Mouse (Mus musculus): ENCODE measurements around the gene Thra.

Thra gene

DNA sequence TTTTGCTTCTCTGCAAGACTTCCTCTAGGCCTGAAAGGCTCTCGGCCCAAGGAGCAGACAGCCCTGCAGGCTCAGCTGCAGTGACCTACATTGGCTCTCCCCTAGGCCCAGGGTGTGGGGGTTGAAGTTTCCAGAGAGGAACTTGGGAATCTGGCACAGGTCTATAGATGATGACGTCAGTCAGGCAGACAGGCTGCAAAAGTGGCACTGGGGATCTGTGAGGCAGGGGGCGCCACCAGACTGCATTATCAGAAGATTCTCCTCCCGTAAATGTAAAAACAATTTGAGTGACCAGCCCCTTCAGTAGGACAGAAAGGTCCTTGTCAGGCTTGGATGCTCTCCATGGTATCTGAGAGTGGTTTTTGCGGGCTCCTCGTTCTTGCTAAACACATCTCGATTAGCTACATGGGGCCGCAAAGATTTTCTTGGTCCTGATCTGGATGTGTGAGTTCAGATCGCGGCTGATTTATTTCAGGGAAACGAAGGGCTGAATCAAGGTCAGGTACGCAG, 45.4 kb downstream of the Thra start:
- in situ Hi-C loops (cut with MboI; ENCODE audit: low pct_unique_long_range_greater_than_20kb in 1 of 2, low sequenced_read_pairs in 2 of 2, unreplicated experiment in 1 of 2), result loop anchor here in 1 of 2 experiments (10.0 kb wide), 1 partner anchor 51 kb away; no protein-coding TSS in a partner anchor

DNA sequence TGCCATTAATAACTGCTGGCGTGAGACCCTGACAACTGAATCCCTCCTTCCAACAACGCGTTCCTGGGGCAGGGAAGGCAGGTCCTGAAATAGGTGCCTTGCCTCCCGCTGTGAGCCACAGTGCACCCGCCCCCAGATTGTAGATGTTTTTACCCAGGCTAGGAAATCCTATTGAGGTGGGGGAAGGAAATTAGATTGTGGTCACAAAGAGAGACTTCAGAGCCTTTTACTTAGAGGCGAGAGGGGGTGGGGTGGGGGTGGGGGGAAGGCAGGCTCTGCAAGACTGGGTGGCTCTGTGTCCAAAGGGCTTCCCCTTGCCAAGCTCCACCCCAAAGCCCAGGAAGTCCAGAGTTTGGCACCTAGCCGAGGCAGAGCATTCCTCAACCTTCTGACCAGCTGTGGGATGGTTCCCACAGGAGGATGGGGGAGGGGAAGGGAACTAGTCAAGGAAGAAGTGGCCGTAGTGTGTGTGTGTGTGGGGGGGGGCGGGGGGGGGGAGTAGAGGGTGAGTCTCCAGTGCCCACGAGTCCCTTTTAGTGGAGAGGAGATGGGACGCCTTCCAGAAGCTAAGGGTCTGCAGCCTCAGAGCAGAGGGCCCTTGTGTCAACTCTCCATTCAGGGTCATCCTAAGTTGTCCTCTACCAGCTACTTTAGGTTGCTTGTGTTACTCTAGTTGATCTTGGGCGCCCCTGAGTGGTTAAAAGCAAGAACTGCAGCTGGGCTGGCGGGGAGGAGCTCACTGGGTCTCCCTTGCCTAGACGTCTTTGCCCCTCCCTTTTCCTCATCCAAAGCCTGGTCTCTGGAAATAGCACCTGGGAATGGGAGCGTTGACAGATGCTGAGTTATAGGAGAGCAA, 46.1 kb downstream of the Thra start:
- in situ Hi-C loops (cut with MboI; ENCODE audit: low pct_unique_long_range_greater_than_20kb in 1 of 2, low sequenced_read_pairs in 2 of 2, unreplicated experiment in 1 of 2), result loop anchor here in 1 of 2 experiments (10.0 kb wide), 1 partner anchor 52 kb away; no protein-coding TSS in a partner anchor

DNA sequence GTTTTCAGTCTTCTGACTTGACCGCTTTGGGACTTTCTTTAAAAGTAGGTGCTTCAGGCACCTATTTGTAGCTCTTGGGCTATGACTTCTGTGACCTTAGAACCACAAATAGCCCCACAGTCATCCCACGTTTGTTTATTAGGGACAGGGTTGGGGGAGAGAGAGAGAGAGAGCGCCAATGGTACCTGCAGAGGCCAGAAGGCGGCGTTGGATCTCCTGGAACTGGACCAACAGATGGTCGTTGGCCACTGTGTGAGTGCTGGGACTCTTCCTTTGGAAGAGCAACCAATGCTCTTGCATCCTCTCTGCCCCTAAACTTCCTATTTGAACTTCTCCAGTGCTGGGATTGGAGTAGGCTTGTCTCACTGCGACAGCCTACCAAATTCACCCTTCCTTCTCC, 46.8 kb downstream of the Thra start:
- in situ Hi-C loops (cut with MboI; ENCODE audit: low pct_unique_long_range_greater_than_20kb in 1 of 2, low sequenced_read_pairs in 2 of 2, unreplicated experiment in 1 of 2), result loop anchor here in 1 of 2 experiments (10.0 kb wide), 1 partner anchor 52 kb away; no protein-coding TSS in a partner anchor

DNA sequence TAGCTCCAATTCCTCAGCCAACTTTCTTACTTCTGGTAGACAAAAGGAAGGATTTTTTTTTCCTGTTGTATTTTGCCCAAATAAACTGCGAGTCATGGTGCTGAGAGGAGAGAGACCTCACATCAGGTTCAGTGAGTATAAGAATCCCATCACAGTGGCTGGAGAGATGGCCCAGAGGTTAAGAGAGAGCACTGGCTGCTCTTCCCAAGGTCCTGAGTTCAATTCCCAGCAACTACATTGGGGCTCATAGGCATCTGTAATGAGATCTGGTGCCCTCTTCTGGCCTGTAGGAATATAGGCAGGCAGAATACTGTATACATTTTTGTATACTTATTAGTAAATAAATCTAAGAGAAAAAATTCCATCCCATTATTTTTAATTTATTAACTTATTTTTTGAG, 47.3 kb downstream of the Thra start:
- in situ Hi-C loops (cut with MboI; ENCODE audit: low pct_unique_long_range_greater_than_20kb in 1 of 2, low sequenced_read_pairs in 2 of 2, unreplicated experiment in 1 of 2), result loop anchor here in 1 of 2 experiments (10.0 kb wide), 1 partner anchor 53 kb away; no protein-coding TSS in a partner anchor

DNA sequence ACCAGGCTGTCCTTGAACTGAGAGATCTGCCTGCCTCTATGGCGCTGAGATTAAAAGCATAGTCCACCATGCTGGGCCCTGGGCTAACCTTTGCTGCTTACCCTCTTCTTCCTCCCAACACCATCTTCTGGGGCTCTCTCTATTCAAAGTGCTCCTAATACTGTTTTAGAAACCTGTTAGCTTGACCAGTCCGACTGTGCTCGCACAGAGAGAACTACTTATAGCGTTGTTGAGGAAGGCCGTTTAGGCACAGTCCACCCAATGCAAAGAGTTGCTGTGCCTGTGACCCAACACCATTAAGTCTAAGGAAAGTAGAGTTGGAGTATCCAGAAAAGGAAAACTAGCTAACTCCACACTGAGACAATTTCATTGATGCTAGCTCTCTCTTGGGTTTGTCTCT, 47.7 kb downstream of the Thra start:
- in situ Hi-C loops (cut with MboI; ENCODE audit: low pct_unique_long_range_greater_than_20kb in 1 of 2, low sequenced_read_pairs in 2 of 2, unreplicated experiment in 1 of 2), result loop anchor here in 1 of 2 experiments (10.0 kb wide), 1 partner anchor 53 kb away; no protein-coding TSS in a partner anchor

DNA sequence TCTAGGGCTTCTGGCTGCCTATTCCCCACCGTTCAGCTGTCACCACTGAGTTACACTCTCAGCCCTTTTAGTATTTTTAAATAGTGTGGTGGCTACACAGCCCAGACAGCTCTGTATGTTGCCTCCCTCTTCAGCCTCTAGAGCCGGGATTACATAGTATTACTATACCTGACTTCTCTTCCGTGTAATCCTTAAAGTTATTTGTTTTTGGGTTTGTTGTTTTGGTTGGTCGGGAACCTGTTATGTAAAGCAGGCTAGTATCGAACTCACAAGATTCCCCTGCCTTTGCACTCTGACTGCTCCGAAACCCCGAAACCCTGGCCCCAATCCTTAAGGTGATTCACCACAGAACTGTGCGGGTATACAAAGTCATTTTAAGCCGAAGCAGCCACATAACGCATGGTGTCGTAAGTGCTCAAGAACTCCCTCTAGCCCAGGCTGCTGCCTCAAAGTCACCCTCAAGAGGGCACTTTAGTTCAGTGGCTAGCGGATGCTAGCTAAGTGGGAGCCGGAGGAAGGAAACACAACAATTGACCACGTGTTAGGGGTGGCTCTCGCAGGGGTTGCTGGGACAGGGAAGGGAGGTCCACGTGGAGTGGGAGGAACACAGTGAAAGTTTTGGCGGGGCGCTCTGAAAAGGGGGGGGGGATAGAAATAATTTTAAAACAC, 48.2 kb downstream of the Thra start:
- in situ Hi-C loops (cut with MboI; ENCODE audit: low pct_unique_long_range_greater_than_20kb in 1 of 2, low sequenced_read_pairs in 2 of 2, unreplicated experiment in 1 of 2), result loop anchor here in 1 of 2 experiments (10.0 kb wide), 1 partner anchor 54 kb away; no protein-coding TSS in a partner anchor

DNA sequence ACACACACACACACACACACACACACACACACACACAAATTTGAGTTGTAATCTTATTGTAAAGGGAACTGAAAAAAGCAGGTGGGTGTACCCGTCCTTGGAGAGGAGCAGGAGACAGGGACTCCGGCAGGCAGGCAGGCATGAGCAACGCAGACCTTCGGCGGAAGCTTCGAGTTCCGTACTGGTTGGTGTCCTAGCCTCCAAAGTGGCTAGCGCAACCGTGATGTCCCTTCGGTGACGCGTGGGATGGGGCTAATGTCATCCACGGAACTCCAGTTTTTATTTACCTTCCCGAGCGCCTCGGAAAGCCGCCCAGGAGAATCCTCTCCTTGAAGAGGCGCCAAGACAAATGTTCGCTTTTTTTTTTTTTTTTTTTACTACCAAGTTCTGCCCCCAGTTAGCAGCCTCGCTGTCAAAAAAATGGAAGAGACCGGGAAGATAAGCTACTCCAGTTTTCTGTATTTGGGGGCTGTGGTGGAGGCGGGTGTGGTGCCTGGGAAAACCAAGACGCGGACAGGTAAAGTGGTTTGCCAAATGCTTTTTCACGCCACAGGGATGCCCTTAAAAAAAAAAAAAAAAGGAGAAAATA, 48.9 kb downstream of the Thra start:
- in situ Hi-C loops (cut with MboI; ENCODE audit: low pct_unique_long_range_greater_than_20kb in 1 of 2, low sequenced_read_pairs in 2 of 2, unreplicated experiment in 1 of 2), result loop anchor here in 1 of 2 experiments (10.0 kb wide), 1 partner anchor 55 kb away; no protein-coding TSS in a partner anchor

DNA sequence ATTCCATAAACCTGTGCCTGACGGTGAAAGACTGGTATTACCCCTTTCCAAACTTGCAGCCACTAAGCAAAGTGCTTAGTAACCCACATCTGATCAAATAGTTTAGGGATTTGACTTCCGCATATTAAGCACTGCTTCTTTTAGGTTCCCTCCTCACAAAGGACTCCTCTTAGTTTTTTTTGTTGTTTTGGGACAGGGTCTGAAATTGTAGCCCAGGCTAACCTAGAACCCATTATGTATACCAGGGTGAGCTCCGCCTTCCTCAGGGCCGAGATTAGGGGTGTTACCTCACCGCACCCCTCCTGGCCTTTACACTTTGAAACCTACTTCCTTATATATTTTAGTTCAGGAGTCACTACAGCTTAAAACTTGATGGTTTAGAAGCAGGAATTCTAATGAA, 49.4 kb downstream of the Thra start:
- in situ Hi-C loops (cut with MboI; ENCODE audit: low pct_unique_long_range_greater_than_20kb in 1 of 2, low sequenced_read_pairs in 2 of 2, unreplicated experiment in 1 of 2), result loop anchor here in 1 of 2 experiments (10.0 kb wide), 1 partner anchor 55 kb away; no protein-coding TSS in a partner anchor

DNA sequence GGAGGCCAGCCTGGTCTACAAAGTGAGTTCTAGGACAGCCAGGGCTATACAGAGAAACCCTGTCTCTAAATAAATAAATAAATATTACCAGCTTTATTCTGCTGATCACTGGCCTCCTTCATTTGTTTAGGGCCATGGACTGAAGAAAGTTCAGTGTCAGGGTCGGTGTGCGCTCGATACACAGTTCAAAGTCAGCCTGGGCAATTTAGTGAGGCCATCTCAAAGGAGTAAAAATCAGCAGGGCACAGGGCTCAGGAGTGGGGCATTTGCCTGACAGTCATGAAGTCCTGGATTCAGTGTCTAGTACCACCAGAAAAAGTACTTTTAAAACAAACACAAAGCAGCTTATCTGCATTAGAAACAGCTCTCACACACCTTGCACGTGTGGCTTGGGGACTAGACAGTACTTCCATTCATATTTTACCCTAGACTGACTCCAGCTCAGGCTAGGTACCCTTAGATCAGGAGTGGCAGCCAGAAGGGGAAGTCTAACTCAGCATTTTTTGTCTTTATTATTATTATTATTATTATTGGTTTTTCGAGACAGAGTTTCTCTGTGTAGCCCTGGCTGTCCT, 50.3 kb downstream of the Thra start:
- in situ Hi-C loops (cut with MboI; ENCODE audit: low pct_unique_long_range_greater_than_20kb in 1 of 2, low sequenced_read_pairs in 2 of 2, unreplicated experiment in 1 of 2), result no loop called here

DNA sequence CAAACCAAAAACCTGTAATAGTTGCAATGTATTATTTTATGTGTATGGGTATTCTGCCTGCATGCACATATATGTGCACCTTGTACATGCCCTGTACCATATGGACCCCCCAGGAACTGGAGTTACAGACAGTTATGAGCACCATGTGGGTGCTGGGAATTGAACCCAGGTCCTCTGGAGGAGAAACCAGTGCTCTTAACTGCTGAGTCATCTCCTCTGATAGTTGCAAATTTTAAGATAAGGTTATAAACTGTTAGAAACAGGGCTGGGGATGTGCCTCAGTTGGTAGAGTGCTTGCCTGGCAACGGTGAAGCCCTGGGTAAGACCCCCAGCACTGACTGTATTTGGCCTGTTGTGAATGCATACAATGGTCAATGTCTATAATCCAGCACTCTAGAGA, 51.0 kb downstream of the Thra start:
- in situ Hi-C loops (cut with MboI; ENCODE audit: low pct_unique_long_range_greater_than_20kb in 1 of 2, low sequenced_read_pairs in 2 of 2, unreplicated experiment in 1 of 2), result no loop called here

DNA sequence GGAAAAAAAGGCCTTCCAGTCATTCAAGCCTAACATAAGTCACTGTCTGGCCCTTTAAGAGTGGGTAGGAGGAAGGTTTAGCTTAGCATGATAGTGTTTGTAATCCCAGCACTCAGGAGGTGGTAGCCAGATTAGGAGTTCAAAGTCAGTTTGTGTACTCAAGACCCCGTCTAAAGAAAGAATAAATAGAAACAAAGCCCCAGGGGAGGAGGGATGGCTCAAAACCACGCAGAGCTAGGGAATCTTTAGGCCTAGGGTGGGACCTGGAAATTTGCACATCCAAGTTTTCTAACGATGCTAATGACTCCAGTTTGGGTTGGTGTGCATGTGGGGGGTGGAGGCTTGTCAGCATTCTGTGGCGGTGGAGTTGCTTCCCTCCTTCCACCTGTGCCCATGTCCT, 51.6 kb downstream of the Thra start:
- in situ Hi-C loops (cut with MboI; ENCODE audit: low pct_unique_long_range_greater_than_20kb in 1 of 2, low sequenced_read_pairs in 2 of 2, unreplicated experiment in 1 of 2), result no loop called here

DNA sequence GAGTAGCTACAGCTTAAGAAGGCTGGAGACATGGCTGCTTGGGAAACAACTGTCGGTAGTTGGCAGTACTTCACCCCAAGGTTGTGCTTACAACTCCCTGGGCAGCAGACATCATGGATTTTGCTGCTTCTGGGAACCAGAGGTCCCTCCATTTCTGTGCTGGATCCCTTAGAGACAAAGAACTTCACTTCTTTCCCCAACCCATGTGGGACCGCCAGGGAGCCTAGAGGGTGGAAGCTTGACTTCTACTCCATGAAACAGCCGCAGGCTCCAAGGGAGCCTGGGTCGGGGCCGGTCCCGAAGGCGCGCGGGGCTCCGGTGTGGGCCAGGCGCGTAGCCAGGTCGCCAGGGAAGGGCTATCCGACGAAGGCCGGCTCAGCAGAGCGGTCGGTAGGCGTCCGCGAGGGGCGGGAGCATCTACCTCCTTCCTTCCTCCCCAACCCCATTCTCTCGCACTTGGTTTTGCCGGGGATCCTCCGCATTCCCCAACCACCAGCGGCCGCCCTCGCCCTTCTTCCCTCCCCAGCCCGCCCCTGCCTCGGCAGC, 54.1 kb downstream of the Thra start:
- in situ Hi-C loops (cut with MboI; ENCODE audit: low pct_unique_long_range_greater_than_20kb in 1 of 2, low sequenced_read_pairs in 2 of 2, unreplicated experiment in 1 of 2), result no loop called here

DNA sequence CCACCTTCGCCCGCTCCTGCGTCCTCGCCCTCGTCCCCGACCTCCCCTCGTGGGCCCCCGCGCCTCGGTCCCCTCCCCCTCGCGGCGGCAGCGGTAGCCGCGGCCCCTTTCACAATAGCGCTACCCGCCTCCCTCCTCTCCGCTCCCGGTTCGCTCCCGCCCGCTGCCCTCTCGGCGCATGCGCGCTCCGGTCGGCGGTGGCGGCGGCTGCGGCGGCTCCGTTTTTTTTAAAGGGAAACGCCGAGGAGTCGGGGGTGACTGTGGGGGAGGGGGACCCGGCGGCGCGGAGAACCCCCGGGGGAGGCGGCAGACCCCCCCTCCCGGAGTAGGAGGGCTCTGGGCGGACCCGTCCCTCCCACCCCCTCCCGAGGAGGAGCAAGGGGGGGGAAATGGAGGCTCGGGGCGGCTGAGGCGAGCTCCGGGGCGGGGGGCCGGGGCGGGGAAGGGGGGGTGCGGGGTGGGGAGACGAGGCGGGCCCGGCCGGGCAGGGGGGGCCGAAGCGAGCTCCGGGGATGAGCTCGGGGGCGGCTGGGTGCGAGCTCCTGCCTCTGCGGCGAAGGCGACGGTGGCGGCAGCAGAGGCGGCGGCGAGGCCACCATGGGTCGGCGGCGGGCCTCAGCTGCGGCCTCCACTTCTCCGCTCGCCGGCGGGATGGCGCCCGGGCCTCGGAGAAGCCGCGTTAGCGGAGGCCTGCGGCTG, 54.7 kb downstream of the Thra start, which contains the start of gene Msl1:
TSS of gene Msl1 (plus strand) at position 502 of the 699 bp plus-strand sequence.
- in situ Hi-C loops (cut with MboI; ENCODE audit: low pct_unique_long_range_greater_than_20kb in 1 of 2, low sequenced_read_pairs in 2 of 2, unreplicated experiment in 1 of 2), result no loop called here

DNA sequence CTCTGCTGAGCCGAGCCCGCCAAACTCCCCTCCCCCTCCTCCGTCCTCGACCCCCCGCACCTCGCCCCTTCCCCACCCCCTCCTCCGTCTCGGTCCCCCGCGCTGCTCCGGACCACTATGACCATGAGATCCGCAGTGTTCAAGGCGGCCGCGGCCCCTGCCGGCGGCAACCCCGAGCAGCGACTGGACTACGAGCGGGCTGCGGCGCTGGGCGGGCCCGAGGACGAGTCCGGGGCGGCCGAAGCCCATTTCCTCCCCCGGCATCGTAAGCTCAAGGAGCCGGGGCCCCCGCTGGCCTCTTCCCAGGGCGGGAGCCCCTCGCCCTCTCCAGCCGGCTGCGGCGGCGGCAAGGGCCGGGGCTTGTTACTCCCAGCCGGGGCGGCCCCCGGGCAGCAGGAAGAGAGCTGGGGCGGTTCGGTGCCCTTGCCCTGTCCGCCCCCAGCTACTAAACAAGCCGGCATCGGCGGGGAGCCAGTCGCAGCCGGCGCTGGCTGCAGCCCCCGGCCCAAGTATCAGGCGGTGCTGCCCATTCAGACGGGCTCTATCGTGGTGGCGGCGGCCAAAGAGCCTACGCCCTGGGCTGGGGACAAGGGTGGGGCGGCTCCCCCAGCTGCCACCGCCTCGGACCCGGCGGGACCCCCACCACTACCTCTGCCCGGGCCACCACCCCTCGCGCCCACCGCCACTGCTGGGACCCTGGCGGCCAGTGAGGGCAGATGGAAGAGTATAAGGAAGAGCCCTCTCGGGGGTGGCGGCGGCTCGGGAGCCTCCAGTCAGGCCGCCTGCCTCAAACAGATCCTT, 55.5 kb downstream of the Thra start:
- in situ Hi-C loops (cut with MboI; ENCODE audit: low pct_unique_long_range_greater_than_20kb in 1 of 2, low sequenced_read_pairs in 2 of 2, unreplicated experiment in 1 of 2), result no loop called here

DNA sequence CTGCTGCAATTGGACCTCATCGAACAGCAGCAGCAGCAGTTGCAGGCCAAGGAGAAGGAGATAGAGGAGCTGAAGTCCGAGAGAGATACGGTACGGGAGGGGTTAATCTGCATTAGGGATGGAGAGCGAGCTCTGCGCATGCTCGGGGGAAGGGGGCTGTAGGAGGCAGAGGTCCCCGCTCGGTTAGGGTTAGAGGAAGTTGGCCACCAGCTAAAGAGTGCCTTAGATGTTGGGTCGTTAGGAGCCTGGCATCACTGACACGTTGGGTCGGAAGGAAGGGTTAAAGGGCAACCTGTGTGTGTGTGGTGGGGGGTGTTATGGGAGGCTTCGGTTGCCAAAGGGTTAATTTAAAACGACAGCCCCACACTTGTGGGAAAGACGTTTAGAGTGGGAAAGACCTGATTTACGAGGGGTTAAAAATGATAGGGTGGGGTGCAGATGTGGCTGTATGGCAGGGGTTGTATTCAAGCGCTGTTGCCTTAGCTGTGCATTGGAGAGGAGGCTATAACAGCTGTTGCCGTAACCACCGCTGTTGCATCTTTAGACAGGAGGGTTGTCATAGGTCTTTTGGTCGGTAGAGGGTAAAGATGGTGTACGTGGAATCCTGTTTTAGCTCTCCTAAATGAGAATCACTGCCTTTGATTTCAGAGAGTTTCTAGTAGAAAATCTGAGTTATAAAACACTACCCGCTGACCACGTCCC, 56.2 kb downstream of the Thra start:
- in situ Hi-C loops (cut with MboI; ENCODE audit: low pct_unique_long_range_greater_than_20kb in 1 of 2, low sequenced_read_pairs in 2 of 2, unreplicated experiment in 1 of 2), result no loop called here

DNA sequence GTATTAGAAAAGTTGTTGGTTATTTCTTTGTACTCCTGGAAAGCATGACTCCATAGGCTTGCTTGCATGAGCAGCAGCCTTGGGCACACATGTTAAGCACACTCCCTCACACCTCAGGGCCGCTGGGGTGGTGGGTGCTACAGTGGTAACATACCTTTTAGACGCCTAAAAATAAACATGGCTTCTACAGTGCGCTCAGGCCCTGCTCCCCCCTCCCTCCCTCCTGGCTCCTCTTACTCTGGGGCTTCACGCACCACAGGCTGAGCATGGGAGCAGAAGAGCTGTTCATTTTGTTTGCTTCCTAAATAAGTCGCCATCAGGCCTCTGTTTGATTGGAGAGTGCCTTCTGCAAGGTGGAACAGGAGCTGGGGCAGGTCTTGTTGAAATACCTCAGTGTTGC, 56.9 kb downstream of the Thra start:
- in situ Hi-C loops (cut with MboI; ENCODE audit: low pct_unique_long_range_greater_than_20kb in 1 of 2, low sequenced_read_pairs in 2 of 2, unreplicated experiment in 1 of 2), result no loop called here
